Mouse (Mus musculus): ENCODE measurements around the gene Zfp146.

GRCm38 (mm10) chr7:30116076-30116475, 53.5 kb downstream of the Zfp146 start:
- no peak for TF ChIP-seq CTCF (IDR thresholded peaks at IDR 0.05; ENCODE audit: low read depth)
- TF ChIP-seq EP300 (IDR thresholded peaks at IDR 0.05; ENCODE audit: low read depth), result no peak
